Mouse (Mus musculus): Measurements from ENCODE around the gene Ppp1r14a. TPM values are rescaled to one million over a fixed set of nuclear protein-coding genes. Genes with fewer than 3 reads are reported as not detected.
A peak's percentile ranks its signal among the peaks of the same experiment; 100 is the strongest.

Ppp1r14a gene
- polyA plus RNA-seq, 1 experiment from 2014 or later = 21.8 TPM

DNA sequence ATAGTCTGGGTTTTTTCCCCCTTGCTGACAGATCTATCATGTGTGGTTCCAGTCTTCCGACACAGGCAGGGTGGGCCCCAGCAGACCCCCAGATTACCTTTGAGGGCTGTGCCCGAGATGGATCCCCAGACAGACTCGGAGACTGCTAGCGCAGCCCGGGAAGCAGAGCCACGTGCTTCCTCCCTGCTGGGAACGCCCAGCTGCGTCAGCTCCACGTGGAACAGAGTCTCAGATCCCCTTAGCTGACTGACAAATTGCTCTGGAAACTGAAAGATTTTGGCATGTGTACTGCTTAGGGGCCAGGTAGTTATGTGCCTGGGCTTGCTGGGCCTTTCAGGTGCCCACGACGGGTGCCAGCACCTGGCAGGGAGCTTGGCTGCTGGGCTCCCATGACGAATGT is 52.6 kb downstream of the Ppp1r14a start:
- no peaks in the 10 kb centered on the region; the same call in 1 of the 2 replicates for H3K4me1 ChIP-seq (ENCODE audit: control insufficient read depth, insufficient read depth, low read length)
- H3K9me3 ChIP-seq (ENCODE audit: control insufficient read depth, low read length) = no peaks in the 10 kb centered on the region
- H3K4me2 ChIP-seq = no peak overlapping the region
- DNase-seq (ENCODE audit: low spot score, missing footprints) (peak; percentile 80), ATAC-seq (ENCODE audit: low FRiP score) (no peak)
- no peaks in the 10 kb centered on the region for H3K27me3 ChIP-seq (ENCODE audit: control insufficient read depth, insufficient read depth, low read length)
- H3K27ac ChIP-seq (ENCODE audit: low read depth, low read length) = no peak overlapping the region
- no peaks in the 10 kb centered on the region for H3K36me3 ChIP-seq (ENCODE audit: control insufficient read depth, insufficient read depth, low read length)
- no peak overlapping the region for H3K4me3 ChIP-seq (ENCODE audit: low read depth, low read length)
- 81% methylated on average over 12 of the region's 12 CpGs for whole genome bisulfite sequencing
- H3K9ac ChIP-seq (ENCODE audit: low read length) = no peak overlapping the region

DNA sequence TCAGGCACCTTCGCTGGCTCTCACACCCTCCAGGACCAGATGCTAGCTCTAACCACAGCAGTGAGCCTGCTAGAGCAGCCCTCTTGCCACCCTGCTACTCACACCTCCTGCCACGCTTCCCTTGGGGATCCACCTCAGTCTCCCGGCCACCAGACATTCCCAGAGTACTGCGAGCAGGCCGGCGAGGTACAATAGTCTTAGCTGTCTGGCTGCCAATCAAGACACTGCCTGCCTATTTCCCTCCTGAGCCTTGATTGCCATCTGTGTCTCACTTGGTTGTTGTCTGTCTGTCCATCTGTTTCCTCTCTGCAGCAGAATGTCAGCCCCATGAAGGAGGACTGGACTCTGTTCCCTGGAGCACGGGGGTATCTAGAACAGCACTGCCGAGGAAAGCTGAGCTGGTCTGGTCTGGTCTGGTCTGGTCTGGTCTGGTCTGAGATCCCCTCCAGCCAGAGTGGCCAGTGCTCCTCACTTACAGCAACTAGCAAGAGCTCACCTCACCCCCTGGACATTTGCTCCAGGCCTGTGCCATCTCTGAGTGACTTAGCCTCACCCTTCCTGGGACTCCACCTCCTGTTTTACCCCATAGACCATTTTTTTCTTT is 53.5 kb downstream of the Ppp1r14a start:
- no peak for ATAC-seq (ENCODE audit: low FRiP score)
- 57% methylated on average over 8 of the region's 8 CpGs for WGBS
- H3K4me1 ChIP-seq (ENCODE audit: control insufficient read depth, insufficient read depth, low read length) = no peaks in the 10 kb centered on the region; the same call in 1 of the 2 replicates
- H3K4me3 ChIP-seq (ENCODE audit: low read depth, low read length) = no peak overlapping the region
- H3K36me3 ChIP-seq (ENCODE audit: control insufficient read depth, insufficient read depth, low read length) = no peaks in the 10 kb centered on the region
- H3K9me3 ChIP-seq (ENCODE audit: control insufficient read depth, low read length) = no peaks in the 10 kb centered on the region
- peak; percentile 77 for DNase-seq (ENCODE audit: low spot score, missing footprints)
- H3K9ac ChIP-seq (ENCODE audit: low read length) = no peak overlapping the region
- no peak overlapping the region for H3K4me2 ChIP-seq
- H3K27ac ChIP-seq (ENCODE audit: low read depth, low read length) = no peak overlapping the region
- no peaks in the 10 kb centered on the region for H3K27me3 ChIP-seq (ENCODE audit: control insufficient read depth, insufficient read depth, low read length)

Other genes with a start within 250 kb of the Ppp1r14a start
- gene Ryr1, start 164.1 kb upstream of the Ppp1r14a start, polyA plus RNA-seq (2014; fragmentation: Nextera tagmentation; extraction: Ambion mirVana) = 0.30 and 0.55 TPM in 2 replicates
- gene Rasgrp4, start 154.5 kb upstream of the Ppp1r14a start, polyA plus RNA-seq (2014; fragmentation: Nextera tagmentation; extraction: Ambion mirVana) = 0.28 and 0.48 TPM in 2 replicates
- gene Fam98c, start 133.1 kb upstream of the Ppp1r14a start, polyA plus RNA-seq (2014; fragmentation: Nextera tagmentation; extraction: Ambion mirVana) = 13.6 and 14.8 TPM in 2 replicates
- gene Ggn, start 119.1 kb upstream of the Ppp1r14a start, polyA plus RNA-seq (2014; fragmentation: Nextera tagmentation; extraction: Ambion mirVana) = 0.60 and 0.63 TPM in 2 replicates
- gene Spred3, start 118.9 kb upstream of the Ppp1r14a start, polyA plus RNA-seq (2014; fragmentation: Nextera tagmentation; extraction: Ambion mirVana) = 4.9 and 5.1 TPM in 2 replicates
- 322 and 332 TPM in 2 replicates for gene Psmd8, start 108.6 kb upstream of the Ppp1r14a start, polyA plus RNA-seq (2014; fragmentation: Nextera tagmentation; extraction: Ambion mirVana)
- gene Catsperg1, start 75.3 kb upstream of the Ppp1r14a start, polyA plus RNA-seq (2014; fragmentation: Nextera tagmentation; extraction: Ambion mirVana) = 0.36 and 1.2 TPM in 2 replicates
- 0.22 and 0.43 TPM in 2 replicates for gene Kcnk6, start 56.8 kb upstream of the Ppp1r14a start, polyA plus RNA-seq (2014; fragmentation: Nextera tagmentation; extraction: Ambion mirVana)
- gene Yif1b, start 51.0 kb upstream of the Ppp1r14a start, polyA plus RNA-seq (2014; fragmentation: Nextera tagmentation; extraction: Ambion mirVana) = 77.1 and 81.5 TPM in 2 replicates
- gene 2200002D01Rik, start 40.8 kb upstream of the Ppp1r14a start, polyA plus RNA-seq (2014; fragmentation: Nextera tagmentation; extraction: Ambion mirVana) = 2.4 and 2.7 TPM in 2 replicates
- gene Spint2, start 7.4 kb upstream of the Ppp1r14a start, polyA plus RNA-seq (2014; fragmentation: Nextera tagmentation; extraction: Ambion mirVana) = 16.5 and 18.3 TPM in 2 replicates
- 59.9 and 62.9 TPM in 2 replicates for gene Dpf1, start 14.6 kb downstream of the Ppp1r14a start, polyA plus RNA-seq (2014; fragmentation: Nextera tagmentation; extraction: Ambion mirVana)
- gene Sipa1l3, start 229.3 kb downstream of the Ppp1r14a start, polyA plus RNA-seq (2014; fragmentation: Nextera tagmentation; extraction: Ambion mirVana) = 5.8 and 7.8 TPM in 2 replicates